Mouse (Mus musculus): Measurements from ENCODE around the gene Map7d3. TPM values are rescaled to one million over a fixed set of nuclear protein-coding genes. Genes with fewer than 3 reads are reported as not detected.
A peak's percentile ranks its signal among the peaks of the same experiment; 100 is the strongest.

The Map7d3 gene
- polyA plus RNA-seq, 1 experiment from 2014 or later: 0.40 TPM

GRCm38 (mm10) chrX:56786281-56787061 is 35.7 kb downstream of the Map7d3 start:
- H3K4me1 ChIP-seq (ENCODE audit: control insufficient read depth, insufficient read depth, low read length): no peaks in the 10 kb centered on the region
- no peak overlapping the region for H3K4me3 ChIP-seq (ENCODE audit: low read depth, low read length)
- no peaks in the 10 kb centered on the region for H3K36me3 ChIP-seq (ENCODE audit: control insufficient read depth, insufficient read depth, low read length)
- H3K9me3 ChIP-seq (ENCODE audit: control insufficient read depth, low read length): no peaks in the 10 kb centered on the region
- no peak overlapping the region for H3K27ac ChIP-seq (ENCODE audit: low read depth, low read length)
- no peak overlapping the region for H3K9ac ChIP-seq (replicated peaks; ENCODE audit: low read depth, low read length)
- no peaks in the 10 kb centered on the region for H3K27me3 ChIP-seq (ENCODE audit: control insufficient read depth, insufficient read depth, low read length)
- 78% methylated on average over 6 of the region's 6 CpGs for WGBS
- no peak overlapping the region for H3K4me2 ChIP-seq (ENCODE audit: low read depth, low read length)
- ATAC-seq (ENCODE audit: low read depth): peak; percentile 44; the same call in 1 of the 2 replicates

- Histone ChIP-seq H3K9ac (replicated peaks; ENCODE audit: low read depth, low read length) (no peak overlapping the region), H3K36me3 (ENCODE audit: control insufficient read depth, insufficient read depth, low read length) (no peaks in the 10 kb centered on the region), H3K4me1 (ENCODE audit: control insufficient read depth, insufficient read depth, low read length) (no peaks in the 10 kb centered on the region), H3K9me3 (ENCODE audit: control insufficient read depth, low read length) (no peaks in the 10 kb centered on the region), H3K27me3 (ENCODE audit: control insufficient read depth, insufficient read depth, low read length) (no peaks in the 10 kb centered on the region), H3K4me3 (ENCODE audit: low read depth, low read length) (no peak overlapping the region), H3K27ac (ENCODE audit: low read depth, low read length) (no peak overlapping the region), H3K4me2 (ENCODE audit: low read depth, low read length) (no peak overlapping the region)
- WGBS: 93% methylated on average over 4 of the region's 4 CpGs
- no peak for ATAC-seq (ENCODE audit: low read depth)
These were observed 48.8 kb downstream of the Map7d3 start for GRCm38 (mm10) chrX:56773329-56773728.

- no peak for ATAC-seq (ENCODE audit: low read depth)
- no peaks in the 10 kb centered on the region for H3K27me3 ChIP-seq (ENCODE audit: control insufficient read depth, insufficient read depth, low read length)
- no peaks in the 10 kb centered on the region for H3K4me1 ChIP-seq (ENCODE audit: control insufficient read depth, insufficient read depth, low read length)
- no peaks in the 10 kb centered on the region for H3K36me3 ChIP-seq (ENCODE audit: control insufficient read depth, insufficient read depth, low read length)
- 76% methylated on average over 1 of the region's 1 CpGs for WGBS
- H3K27ac ChIP-seq (ENCODE audit: low read depth, low read length): no peak overlapping the region
- no peak overlapping the region for H3K9ac ChIP-seq (replicated peaks; ENCODE audit: low read depth, low read length)
- H3K9me3 ChIP-seq (ENCODE audit: control insufficient read depth, low read length): no peaks in the 10 kb centered on the region
- no peak overlapping the region for H3K4me2 ChIP-seq (ENCODE audit: low read depth, low read length)
- H3K4me3 ChIP-seq (ENCODE audit: low read depth, low read length): no peak overlapping the region
These were observed 50.4 kb downstream of the Map7d3 start for GRCm38 (mm10) chrX:56771751-56772150.

- Histone ChIP-seq H3K27me3 (ENCODE audit: control insufficient read depth, insufficient read depth, low read length) (no peaks in the 10 kb centered on the region), H3K9ac (replicated peaks; ENCODE audit: low read depth, low read length) (no peak overlapping the region), H3K27ac (ENCODE audit: low read depth, low read length) (no peak overlapping the region), H3K4me1 (ENCODE audit: control insufficient read depth, insufficient read depth, low read length) (no peaks in the 10 kb centered on the region), H3K4me3 (ENCODE audit: low read depth, low read length) (no peak overlapping the region), H3K4me2 (ENCODE audit: low read depth, low read length) (no peak overlapping the region), H3K36me3 (ENCODE audit: control insufficient read depth, insufficient read depth, low read length) (no peaks in the 10 kb centered on the region), H3K9me3 (ENCODE audit: control insufficient read depth, low read length) (no peaks in the 10 kb centered on the region)
- no peak for ATAC-seq (ENCODE audit: low read depth)
These were observed 52.3 kb downstream of the Map7d3 start for GRCm38 (mm10) chrX:56769838-56770237.

GRCm38 (mm10) chrX:56760257-56760760 is 61.8 kb downstream of the Map7d3 start:
- no peak overlapping the region for H3K9ac ChIP-seq (replicated peaks; ENCODE audit: low read depth, low read length)
- no peaks in the 10 kb centered on the region for H3K9me3 ChIP-seq (ENCODE audit: control insufficient read depth, low read length)
- no peak overlapping the region for H3K4me3 ChIP-seq (ENCODE audit: low read depth, low read length)
- WGBS: 93% methylated on average over 3 of the region's 3 CpGs
- H3K36me3 ChIP-seq (ENCODE audit: control insufficient read depth, insufficient read depth, low read length): no peaks in the 10 kb centered on the region
- H3K4me2 ChIP-seq (ENCODE audit: low read depth, low read length): no peak overlapping the region
- ATAC-seq (ENCODE audit: low read depth): no peak
- no peak overlapping the region for H3K27ac ChIP-seq (ENCODE audit: low read depth, low read length)
- no peaks in the 10 kb centered on the region for H3K27me3 ChIP-seq (ENCODE audit: control insufficient read depth, insufficient read depth, low read length)
- no peaks in the 10 kb centered on the region for H3K4me1 ChIP-seq (ENCODE audit: control insufficient read depth, insufficient read depth, low read length)

- Histone ChIP-seq H3K36me3 (ENCODE audit: control insufficient read depth, insufficient read depth, low read length) (no peaks in the 10 kb centered on the region), H3K4me1 (ENCODE audit: control insufficient read depth, insufficient read depth, low read length) (no peaks in the 10 kb centered on the region), H3K4me2 (ENCODE audit: low read depth, low read length) (no peak overlapping the region), H3K27ac (ENCODE audit: low read depth, low read length) (no peak overlapping the region), H3K27me3 (ENCODE audit: control insufficient read depth, insufficient read depth, low read length) (no peaks in the 10 kb centered on the region), H3K9me3 (ENCODE audit: control insufficient read depth, low read length) (no peaks in the 10 kb centered on the region), H3K4me3 (ENCODE audit: low read depth, low read length) (no peak overlapping the region), H3K9ac (replicated peaks; ENCODE audit: low read depth, low read length) (no peak overlapping the region)
- WGBS: 87% methylated on average over 7 of the region's 7 CpGs
- ATAC-seq (ENCODE audit: low read depth): no peak
These were observed 65.8 kb downstream of the Map7d3 start for GRCm38 (mm10) chrX:56756352-56756751.

- no peak overlapping the region for H3K27ac ChIP-seq (ENCODE audit: low read depth, low read length)
- H3K9ac ChIP-seq (replicated peaks; ENCODE audit: low read depth, low read length): no peak overlapping the region
- H3K9me3 ChIP-seq (ENCODE audit: control insufficient read depth, low read length): no peaks in the 10 kb centered on the region
- WGBS: 55% methylated on average over 2 of the region's 2 CpGs
- no peak for ATAC-seq (ENCODE audit: low read depth)
- no peak overlapping the region for H3K4me3 ChIP-seq (ENCODE audit: low read depth, low read length)
- H3K4me2 ChIP-seq (ENCODE audit: low read depth, low read length): no peak overlapping the region
- H3K4me1 ChIP-seq (ENCODE audit: control insufficient read depth, insufficient read depth, low read length): no peaks in the 10 kb centered on the region
- no peaks in the 10 kb centered on the region for H3K36me3 ChIP-seq (ENCODE audit: control insufficient read depth, insufficient read depth, low read length)
- no peaks in the 10 kb centered on the region for H3K27me3 ChIP-seq (ENCODE audit: control insufficient read depth, insufficient read depth, low read length)
These were observed 66.5 kb downstream of the Map7d3 start for GRCm38 (mm10) chrX:56755646-56756045.

GRCm38 (mm10) chrX:56753317-56754289 is 68.5 kb downstream of the Map7d3 start:
- Histone ChIP-seq H3K36me3 (ENCODE audit: control insufficient read depth, insufficient read depth, low read length) (no peaks in the 10 kb centered on the region), H3K4me2 (ENCODE audit: low read depth, low read length) (no peak overlapping the region), H3K27ac (ENCODE audit: low read depth, low read length) (no peak overlapping the region), H3K9me3 (ENCODE audit: control insufficient read depth, low read length) (no peaks in the 10 kb centered on the region), H3K27me3 (ENCODE audit: control insufficient read depth, insufficient read depth, low read length) (no peaks in the 10 kb centered on the region), H3K4me1 (ENCODE audit: control insufficient read depth, insufficient read depth, low read length) (no peaks in the 10 kb centered on the region), H3K4me3 (ENCODE audit: low read depth, low read length) (no peak overlapping the region), H3K9ac (replicated peaks; ENCODE audit: low read depth, low read length) (no peak overlapping the region)
- no peak for ATAC-seq (ENCODE audit: low read depth)
- 74% methylated on average over 8 of the region's 8 CpGs for WGBS

GRCm38 (mm10) chrX:56752144-56752543 is 70.0 kb downstream of the Map7d3 start:
- Histone ChIP-seq H3K36me3 (ENCODE audit: control insufficient read depth, insufficient read depth, low read length) (no peaks in the 10 kb centered on the region), H3K4me2 (ENCODE audit: low read depth, low read length) (no peak overlapping the region), H3K27me3 (ENCODE audit: control insufficient read depth, insufficient read depth, low read length) (no peaks in the 10 kb centered on the region), H3K27ac (ENCODE audit: low read depth, low read length) (no peak overlapping the region), H3K9ac (replicated peaks; ENCODE audit: low read depth, low read length) (no peak overlapping the region), H3K4me3 (ENCODE audit: low read depth, low read length) (no peak overlapping the region), H3K4me1 (ENCODE audit: control insufficient read depth, insufficient read depth, low read length) (no peaks in the 10 kb centered on the region), H3K9me3 (ENCODE audit: control insufficient read depth, low read length) (no peaks in the 10 kb centered on the region)
- WGBS: 77% methylated on average over 6 of the region's 6 CpGs
- no peak for ATAC-seq (ENCODE audit: low read depth)

All from neural tube, embryonic 14.5 days (tissue).